Mouse (Mus musculus) cerebellum, postnatal 4 days (tissue): ENCODE measurements around the gene Zfp467.

Experiments
- DNase-seq, 2 experiments: peaks; one replicate each; pipeline ENCODE4 v3.0.0; 2022; ENCODE audit warnings: low spot score in 2 of 2, mixed read lengths in 1 of 2

Zfp467 gene

DNA sequence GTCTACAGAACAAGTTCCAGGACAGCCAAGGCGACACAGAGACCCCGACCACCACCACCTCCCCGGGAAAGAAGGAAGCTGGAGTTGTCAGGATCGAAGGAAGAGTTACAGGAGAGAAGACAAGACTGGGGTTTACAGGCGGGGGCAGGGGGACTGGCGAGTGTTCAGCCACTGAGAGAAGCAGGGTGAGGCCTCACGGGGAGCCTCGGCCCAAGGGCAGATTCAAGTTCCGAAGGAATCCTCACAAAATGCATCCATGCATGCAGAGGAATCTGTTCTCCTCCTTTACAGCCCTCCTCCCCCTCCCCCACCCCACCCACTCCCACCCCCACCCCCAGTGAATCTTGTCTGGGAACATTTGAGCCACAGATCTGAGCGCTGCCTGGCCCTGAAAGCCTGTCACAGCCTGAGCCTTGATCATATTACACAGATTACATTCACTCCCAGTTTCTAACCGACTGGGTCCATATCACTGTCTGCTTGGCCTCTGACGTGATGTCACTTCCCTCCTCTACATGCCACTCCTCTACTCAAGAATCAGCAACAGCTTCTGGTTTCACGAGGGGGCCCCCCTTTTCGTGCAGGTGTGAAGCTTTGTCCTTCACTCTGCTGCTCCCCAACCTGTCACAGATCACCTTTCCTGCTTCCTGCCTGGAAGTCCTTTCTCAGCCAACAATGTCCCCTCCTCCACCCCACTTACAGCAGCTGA lies 5.2 kb downstream of the Zfp467 start:
- DNase-seq, result no peak

DNA sequence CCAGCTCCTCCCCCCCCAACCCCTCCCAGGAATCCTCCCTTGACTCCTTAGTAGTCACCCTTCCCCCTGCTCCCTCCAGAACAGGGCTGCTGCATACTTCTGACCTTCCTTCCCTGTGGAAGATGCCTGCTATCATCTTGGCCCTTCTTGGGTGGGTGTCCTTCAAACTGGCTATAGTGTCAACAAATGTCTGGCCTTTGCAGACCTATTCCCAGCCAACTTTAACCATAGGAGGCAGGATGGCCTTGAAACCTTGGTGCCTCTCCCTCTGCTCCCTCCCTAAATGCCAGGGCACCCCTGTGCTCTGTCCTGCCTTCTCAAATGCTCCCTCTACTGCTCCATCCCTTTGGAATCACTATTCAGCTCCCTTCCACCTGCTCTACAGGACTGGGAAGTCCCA lies 6.0 kb downstream of the Zfp467 start:
- no peak for DNase-seq

DNA sequence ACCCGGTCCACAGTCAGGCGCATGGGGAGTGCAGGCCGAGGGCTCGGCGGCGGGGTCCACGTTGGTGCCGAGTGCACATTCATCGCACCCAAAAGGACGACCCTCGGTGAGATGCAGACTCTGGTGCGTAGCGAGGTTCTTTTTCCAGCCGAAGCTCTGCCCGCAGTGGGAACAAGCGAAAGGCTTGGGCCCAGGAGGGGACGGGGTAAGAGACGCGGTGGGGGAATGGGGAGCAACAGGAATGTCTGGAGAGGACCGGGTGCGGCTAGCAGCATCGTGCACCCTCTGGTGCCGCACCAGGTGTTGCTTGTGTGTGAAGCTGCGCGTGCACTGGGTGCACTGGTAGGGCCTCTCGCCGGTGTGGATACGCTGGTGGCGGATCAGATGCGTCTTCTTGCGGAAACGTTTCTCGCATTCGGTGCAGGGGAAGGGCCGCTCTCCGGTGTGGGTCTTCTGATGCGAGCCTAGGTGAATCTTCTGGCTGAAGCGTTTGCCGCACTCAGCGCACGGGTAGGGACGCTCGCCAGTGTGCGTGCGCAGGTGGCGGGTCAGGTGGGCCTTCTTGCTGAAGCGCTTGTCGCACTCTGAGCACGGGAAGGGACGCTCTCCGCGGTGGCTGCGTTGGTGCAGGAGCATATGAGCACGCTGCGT lies 7.0 kb downstream of the Zfp467 start:
- no peak for DNase-seq

DNA sequence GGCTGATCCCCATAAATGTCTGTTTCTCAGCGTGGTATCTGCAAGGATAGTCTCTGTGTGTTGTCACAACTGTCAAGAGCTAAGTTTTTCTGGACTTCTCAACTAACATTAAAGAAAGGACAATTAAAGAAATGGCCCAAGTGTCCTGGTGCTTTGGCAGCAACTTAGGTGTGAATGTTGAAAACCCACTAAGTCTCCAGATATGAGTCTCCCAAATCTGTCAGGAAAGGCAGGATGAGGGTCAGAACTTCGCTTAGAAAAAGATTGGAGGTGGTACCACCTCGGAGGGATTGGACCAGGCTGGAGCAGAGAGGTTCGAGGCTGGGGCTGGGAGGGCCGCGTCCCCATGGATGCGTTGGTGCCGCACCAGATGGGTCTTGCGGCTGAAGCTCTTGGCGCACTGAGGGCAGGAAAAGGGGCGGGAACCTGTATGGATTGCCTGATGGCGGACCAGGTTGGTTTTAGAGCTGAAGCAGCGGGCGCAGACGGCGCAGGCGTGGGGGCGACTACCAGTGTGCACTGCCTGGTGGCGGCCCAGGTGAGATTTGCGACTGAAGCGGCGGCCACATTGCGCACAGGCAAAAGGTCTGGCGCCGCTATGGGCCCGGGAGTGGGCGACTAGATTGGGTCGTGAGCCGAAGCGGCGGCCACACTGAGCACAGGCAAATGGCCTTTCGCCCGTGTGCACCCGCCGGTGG lies 7.8 kb downstream of the Zfp467 start:
- no peak for DNase-seq

DNA sequence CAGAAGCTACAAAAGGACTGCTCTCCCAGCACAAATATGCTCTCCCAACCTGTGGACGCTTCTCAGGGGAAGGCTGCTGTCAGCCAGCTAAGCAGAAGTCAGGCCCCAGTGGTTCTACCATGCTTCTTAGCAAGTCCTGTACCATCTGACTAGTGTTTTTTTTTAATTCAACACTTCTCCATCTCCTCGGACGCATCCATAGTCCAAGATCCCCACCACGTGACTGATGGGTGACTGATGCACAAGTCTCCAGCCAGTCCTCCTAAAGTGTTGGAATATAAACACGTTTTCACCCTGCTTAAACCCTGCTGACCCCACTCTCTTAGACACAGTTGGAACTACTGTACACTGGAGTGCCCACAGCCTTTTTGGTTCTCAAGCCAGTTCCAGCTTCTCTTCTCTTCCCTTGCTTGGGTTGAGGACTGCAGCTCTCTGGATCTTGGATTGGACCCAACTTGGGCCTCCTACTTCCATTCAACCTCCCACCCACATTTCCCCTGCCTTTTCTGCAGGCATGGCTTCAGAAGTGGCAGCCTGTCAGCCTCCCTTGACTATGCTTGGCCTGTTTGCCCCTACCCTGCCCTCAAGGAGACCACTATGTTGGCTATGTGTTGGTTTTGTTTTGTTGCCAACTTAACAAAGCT lies 9.8 kb downstream of the Zfp467 start:
- DNase-seq, result no peak

DNA sequence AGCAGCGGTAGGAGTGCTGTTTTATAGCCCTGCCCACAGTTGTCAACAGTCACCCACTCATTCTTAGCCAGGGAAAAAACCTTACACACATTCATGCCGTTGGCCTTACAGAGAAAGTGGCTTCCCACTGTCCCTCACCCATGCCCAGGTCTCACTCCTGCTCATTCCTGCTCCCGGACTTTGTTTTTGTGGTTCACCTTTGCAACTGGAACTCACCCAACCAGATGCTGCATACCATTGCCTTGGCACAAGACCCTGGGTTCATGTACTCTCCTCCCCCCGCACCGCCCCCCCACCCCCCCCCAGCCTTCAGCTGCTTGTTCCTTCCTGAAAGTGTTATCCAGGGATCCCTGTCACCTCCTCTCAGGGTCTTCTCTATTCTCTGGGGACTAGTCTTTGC lies 10.5 kb downstream of the Zfp467 start:
- DNase-seq, result no peak

DNA sequence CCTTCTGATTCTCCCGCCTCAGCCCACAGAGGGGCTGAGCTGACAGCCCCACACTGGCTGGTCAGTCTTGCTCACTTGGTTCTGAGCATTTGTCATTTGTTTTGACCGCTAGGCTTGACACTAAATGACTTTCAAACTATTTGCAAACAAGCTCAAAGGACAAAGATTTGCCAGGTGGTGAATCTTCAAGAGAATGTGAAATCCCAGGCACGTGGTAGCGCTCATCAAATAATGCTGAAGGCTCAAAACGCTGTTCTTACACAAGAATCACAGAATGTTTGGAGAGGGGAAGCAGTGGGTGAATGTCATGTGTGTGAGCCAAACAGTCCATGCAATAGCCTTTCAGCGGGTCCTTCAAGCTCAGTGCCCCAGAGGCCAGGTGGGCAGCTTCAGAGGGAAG lies 11.0 kb downstream of the Zfp467 start:
- DNase-seq, result no peak

DNA sequence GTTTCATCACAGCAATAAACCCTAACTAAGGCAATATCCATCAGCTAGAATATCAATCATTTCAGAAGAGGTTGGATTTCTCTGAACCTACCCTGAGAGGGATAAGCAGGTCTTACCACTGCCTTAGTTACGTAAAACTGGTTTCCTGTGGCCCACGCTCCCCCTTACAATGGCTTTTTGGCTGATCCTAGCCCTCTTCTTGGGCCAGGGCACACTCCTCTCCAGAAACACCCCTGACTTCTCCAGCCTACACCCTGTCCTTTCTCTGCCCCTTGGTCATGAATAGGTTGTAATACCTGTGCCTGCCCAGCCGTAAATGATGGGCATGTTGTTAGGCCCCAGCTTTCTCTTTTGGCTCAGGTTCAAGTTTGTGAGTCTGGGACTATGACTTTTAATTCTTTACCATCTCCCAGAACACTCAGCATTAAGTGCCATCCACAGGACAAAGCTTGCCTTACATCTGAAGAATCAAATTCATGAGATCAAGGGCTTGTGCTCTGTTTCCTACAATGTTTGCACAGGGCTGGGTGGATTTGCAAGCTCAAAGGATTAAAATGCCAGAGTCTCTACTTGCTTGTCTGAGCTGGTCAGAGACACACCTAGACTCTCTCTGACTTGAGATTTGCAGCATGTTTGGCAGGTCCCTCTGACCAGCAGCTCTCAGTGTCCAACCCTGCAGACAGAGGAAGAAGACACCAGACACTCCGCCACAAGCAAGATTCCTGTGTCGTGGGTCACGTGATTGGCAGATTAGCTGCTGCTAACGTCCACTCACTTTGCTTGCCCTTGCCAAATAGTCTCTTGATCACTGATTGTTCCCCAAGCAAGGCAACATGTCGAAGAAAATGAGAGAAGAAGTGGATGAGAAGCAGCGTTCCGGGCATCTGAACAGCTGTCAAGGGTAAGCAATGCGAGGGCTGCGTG lies 12.5 kb downstream of the Zfp467 start:
- DNase-seq, result no peak

DNA sequence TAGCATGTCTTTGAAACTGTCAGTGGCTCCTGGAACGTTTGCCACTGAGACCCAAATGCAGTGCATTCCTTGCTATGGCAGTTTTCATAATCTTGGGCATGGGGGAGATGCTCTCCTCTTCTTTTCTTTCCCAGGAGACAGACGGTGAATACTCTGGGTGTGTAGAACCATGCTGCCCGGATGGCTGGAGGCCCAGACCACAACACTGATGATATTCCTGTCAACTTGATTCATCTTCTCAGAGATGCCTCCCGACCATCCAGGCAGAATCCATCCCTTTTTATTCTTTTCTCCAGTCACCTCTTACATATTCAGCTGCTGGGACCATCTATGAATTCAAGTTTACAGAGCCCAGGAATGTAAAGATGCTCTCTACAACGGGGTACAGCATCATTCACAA lies 14.9 kb downstream of the Zfp467 start:
- DNase-seq, result no peak

DNA sequence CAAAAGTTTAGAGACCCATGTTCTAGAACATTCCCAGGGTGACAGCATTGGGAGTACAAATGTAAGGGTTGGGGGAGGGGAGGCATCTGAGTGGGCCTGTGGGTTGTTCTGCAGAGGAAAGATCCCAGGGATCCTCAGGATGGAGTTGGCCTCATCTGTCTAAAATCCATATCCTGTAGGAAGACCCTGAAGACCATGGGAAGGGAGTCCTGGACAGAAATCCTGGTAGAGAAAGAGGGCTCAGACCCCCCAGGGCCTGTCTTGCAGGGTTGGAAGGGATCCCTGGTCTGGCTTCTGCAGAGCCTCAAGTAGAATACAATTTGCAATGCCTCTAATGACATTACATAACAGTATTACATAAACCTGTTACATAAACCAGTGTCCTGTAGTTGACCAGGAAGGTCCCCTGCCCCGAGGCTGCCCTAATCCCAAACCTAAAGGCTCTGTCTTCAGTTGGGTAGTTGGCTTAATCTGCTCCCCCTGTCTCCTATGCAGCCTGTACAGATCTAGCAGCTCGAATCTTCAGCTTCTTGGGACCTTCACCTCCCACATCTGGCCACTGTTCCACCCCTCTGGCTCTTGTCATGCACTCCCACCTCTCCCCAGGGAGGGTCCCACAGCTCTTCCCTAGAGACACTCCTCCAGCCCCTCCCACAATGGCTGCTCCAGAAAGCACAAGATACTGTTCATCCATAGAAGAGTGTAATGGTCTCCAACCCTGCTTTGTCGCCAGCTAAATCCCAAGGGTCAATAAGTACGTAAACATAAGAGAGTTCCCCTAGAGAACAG lies 16.7 kb downstream of the Zfp467 start:
- no peak for DNase-seq

DNA sequence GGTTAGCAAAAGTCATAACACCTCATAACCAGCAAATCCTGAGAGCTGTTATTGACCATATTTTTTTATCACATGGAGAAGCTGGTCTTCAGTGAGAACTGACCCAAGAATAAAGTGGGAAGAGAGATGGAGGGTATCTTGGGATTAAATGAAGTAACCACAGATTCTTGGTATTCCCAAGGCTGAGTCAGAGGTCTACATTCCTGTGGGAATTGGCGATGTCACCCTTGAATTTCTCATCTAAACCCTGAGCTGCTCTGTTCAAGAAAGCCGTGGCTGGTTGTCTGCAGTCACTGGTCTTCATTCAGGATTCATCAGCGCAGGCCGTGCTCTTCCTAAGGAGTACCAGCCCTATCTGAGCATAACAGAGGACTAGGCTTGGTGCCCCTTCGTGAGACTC lies 18.7 kb downstream of the Zfp467 start:
- no peak for DNase-seq

DNA sequence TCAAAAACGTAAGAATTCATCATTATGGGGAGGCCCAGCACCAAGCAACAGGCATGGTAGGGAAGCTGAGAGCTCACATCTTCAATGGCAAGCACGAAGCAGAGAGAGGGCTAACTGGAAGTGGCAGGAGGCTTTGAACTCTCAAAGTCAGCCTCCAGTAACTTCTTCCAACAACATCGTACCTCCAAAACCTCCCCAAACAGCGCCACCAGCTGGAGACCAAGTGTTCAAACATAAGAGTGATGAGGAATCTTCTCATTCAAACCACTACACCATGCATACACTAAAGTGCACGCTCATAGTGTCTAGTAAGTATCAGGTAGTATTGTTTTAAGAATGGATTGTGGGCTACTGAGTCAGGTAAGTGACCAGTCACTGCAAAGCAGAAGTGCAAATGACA lies 21.6 kb downstream of the Zfp467 start:
- DNase-seq, result no peak

DNA sequence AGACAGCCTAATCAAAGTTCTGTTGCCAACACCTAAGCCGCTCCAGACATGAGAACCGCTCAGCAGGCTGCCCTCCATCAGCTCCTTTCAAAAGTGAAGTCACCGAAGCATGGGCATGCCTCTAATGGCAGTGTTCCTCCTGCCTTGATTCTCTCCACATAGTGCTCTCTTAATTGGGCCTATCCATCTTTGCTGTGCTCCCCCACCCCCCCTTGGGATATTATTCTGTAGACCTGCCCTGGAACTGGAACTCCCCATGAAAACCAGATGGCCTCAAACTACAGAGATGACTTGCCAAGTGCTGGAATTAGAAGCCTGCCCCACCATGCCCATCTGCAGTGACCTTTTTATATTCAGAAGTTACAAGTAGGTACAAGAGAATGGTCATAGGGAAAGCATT lies 22.3 kb downstream of the Zfp467 start:
- no peak for DNase-seq

DNA sequence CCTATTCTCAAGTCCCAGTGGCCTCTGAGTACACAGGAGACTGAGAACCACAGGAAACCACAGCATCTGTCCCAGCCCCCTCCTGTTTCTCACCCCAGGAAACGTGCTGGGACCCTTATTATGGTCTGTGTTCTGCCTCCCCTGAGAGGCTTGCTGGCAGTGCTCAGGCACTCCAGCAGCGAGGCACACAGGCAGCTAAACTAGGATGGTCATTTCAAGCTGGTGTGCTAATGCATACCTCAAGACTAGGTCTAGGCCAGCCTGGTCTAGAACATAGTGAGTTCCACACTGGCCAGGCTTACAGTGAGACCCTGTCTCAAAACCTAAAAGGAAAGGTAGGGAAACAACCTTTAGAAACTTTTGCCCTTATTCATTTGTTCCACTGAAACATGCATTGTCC lies 25.0 kb downstream of the Zfp467 start:
- no peak for DNase-seq

DNA sequence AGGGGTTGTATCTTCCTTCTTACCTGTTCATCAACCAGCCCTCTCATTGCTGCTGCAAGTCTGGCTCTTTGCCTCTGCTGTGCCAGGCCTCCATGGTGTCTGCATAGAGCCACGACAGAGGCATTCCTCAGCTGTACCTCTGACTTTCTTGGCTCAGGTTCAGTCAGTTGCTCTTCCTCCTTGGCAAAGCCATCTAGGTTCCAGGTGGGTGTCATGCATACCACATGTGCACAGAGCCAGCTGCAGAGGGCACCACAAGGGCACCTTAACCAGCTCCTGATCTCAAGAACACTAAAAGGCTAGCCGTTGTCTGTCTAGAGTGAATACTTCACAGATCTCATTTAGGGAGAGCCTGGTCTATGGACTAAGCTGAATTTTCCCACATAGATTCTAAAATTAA lies 29.1 kb downstream of the Zfp467 start:
- no peak for DNase-seq

DNA sequence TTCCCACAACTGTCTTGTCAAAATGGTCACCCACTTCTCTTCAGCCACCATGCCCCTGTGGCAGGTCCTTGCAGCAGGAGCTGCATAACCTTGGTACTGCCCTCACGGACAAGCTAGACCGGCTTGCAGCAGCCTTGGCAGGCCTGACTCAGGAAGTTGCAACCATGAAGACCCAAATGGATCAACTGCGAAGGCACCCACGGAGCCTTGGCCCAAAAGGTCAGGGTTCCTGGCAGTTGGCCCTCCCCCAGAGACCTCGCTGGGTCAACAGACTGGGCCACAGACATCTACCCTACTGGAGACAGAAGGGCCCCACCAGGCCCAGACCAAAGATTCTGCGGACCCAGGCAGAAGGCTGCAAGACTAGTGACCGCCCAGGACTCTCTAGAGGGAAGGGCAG lies 30.0 kb downstream of the Zfp467 start:
- DNase-seq, result no peak

DNA sequence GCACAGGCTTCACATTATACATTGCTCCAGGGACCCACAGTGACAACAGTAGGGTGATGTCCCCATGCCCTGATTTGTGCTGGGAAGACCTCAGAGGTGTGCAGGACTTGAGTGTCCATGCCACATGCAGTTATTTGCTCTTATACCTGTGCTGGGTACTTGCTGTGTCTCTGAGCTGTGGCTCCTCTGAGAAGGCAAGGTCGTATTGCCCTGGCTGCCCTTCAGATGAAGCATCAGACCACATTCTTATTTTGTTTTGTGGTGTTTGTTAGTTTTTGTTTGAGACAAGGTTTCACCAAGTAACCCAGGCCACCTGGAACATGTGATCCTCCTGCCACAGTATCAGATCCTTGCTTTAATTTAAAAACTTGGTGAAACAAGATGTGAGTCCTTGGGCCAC lies 30.7 kb downstream of the Zfp467 start:
- no peak for DNase-seq

DNA sequence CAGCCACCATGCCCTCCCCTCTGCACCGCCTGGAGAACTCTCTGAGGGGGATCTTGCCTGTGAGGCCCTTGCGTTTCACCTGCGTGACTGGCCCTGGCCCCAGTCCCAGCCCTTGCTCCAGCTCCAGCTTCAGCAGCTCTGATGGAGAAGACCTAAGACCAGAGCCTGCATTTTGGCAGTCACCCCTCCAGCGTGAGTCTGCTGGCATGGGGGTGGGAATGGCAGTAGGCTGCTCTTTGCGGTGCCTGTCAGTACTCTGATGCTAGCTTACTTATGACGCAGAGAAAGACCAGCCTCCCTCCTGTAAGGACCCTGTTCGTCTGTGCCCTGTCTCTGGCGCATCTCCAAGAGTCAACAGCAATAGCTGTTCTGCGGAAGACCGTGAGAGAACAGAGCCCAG lies 32.5 kb downstream of the Zfp467 start:
- no peak for DNase-seq

DNA sequence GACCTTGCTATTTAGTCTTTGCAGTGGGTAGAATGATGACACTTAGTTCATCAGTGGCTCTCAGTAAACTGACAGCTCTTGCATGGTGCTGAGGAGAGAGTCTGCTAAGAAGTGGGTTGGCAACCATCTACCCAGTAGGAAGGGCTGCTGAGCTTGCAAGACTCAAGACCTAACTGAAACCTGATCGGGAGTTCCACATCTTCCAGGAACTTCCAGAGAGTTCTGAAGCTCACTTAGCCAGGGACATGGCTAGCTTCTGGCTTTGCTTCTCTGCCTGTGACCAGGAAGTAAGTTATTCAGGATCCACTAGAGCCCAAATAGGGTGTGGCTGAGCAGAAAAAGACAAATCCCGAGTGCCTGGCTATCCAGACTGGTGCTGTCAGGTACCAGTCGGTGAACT lies 33.0 kb downstream of the Zfp467 start:
- DNase-seq, result no peak

DNA sequence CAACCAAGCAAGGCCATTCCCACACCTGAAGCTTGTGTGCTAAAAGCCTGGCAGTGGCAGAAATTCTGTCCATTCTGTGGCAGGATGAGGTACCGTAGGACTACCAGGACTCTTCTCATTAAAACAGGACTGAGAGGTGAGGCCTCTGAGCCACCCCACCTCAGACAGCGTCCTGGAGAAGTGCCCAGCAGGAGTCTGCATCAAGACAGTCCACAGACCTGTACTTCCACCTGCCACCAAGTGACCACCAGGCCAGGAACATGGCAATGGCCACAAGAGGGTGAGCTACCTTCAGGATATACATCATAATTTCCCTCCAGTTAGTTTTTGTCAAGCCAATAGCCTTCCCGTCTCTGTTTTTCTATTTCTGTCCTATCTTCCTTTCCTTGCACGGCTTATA lies 33.5 kb downstream of the Zfp467 start:
- DNase-seq, result no peak
